Mouse (Mus musculus): Measurements from ENCODE around the gene Ccdc61.

GRCm38 (mm10) chr7:18893651-18894430, 16.4 kb downstream of the Ccdc61 start:
- TF ChIP-seq CTCF (IDR thresholded peaks at IDR 0.05; ENCODE audit: borderline replicate concordance, extremely low read depth, insufficient read depth, insufficient read length) (no peak), POLR2A (IDR thresholded peaks at IDR 0.05; ENCODE audit: borderline replicate concordance, extremely low read depth, insufficient read depth, insufficient read length, poor library complexity, severe bottlenecking) (no peak)

All from brain, embryonic 14.5 days (tissue).